Mouse (Mus musculus) WW6 (cell line): ENCODE results near the gene Eya4.

Experiments used
- DNase-seq: peaks from one replicate; pipeline ENCODE4 v3.0.0-alpha.2; 2013; ENCODE audit warnings: low read depth, low spot score

Gene Eya4

GRCm38 (mm10) chr10:23233425-23233824, 117.2 kb downstream of the Eya4 start:
- no peak for DNase-seq

DNA sequence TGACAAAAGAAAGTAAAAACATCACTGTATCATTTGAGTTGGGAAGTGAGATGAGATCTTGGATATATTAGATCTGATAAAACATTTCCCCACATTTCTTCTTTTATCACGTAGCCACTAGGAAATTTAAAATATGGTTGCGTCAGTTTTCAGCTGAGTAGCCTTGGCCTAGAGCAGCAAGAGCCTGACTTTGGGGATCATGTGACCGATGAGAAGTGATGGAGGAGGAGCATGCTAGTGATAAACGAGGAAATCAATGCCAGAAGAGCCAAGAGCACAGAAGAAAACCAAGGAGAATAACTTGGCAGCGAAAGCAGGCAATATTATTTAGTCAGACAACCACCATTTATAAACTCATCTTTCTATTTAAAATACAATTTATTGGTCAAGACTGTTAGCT, 119.7 kb downstream of the Eya4 start:
- no peak for DNase-seq

DNA sequence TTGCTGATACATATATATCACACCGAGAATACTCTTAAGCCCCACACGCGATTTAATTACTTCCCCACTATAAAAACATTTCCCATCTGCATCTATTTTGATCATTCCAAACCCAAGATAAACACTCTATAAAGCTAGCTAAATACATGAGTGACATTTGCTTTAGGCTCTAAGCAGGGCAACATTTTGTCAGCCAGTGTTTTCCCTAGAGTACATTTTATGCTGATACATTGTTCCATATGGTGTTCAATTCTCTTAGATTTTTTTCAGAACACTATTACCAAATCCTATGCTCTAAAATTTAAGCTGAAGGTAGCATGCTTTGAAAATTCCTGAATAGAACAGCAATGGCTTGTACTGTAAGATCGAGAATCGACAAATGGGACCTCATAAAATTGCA, 127.2 kb downstream of the Eya4 start:
- no peak for DNase-seq

DNA sequence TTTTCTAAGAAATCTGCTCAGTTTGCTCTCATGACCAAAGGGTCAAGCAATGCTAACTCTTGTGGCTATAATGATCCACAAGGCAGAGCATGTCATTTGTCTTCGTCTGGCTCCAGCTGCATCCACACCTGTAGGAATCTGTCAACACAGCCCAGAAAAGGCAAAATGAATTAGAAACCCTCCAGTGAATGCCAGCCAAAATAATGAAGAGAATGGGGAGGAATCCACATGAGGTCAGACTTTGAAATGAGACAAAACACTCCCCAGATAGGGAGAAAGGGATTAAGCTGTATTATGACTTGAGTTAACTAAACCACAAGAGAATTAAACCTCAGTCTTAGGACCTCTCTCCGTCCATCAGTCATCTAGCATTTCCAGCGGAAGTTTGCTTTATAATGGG, 130.2 kb downstream of the Eya4 start:
- no peak for DNase-seq

DNA sequence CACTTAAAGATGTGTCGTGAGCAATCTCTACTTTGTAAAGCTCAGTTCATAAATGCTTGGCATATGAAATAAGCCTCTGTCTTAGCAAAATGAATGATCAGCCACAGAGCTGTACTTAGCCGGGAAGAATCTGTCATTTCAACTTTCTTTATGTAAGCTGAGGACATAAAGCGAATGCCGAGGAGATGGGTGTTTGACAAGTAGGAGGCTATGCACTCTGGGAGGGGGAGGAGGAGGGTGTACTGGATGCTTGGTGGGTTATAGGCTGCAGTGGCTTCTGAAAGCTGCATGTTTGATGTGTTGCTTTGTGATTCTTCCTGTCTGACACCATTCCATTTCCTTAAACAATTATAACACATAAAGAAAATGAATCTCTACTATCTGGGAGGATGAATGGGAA, 133.8 kb downstream of the Eya4 start:
- no peak for DNase-seq

- no peak for DNase-seq
These were observed 139.2 kb downstream of the Eya4 start for GRCm38 (mm10) chr10:23211381-23211780.

GRCm38 (mm10) chr10:23203885-23204284, 146.7 kb downstream of the Eya4 start:
- DNase-seq, result no peak

DNA sequence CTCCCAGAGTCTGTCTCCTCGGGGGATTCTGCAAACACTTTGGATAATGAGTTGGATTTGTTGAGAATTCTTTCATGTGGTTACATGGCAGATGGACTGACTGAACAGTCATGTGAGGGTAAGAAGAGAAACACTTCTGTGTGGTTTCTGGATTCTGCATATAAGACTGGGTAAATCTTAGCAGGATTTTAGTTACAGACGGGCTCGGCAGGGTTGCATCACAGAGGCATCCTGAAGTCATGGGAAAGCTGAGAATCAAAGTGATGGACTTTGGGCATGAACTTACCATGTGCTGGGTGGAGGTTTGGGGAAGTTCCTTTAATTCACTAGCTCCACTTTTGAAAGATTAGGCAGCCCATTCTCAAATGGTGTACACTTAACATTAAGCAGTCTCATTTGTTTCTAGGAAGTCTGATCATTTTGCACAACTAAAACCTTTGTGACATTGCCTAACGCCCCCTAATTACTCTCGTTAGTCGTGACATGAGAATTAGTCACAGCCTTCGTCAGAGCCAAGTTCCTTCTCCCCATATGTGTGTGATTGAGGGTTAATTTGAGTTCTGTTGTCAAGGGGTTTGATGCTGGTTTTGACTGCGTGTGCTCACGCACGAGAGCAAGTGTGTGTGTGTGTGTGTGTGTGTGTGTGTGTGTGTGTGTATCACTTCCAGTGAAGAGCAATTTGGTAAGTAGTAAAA, 147.3 kb downstream of the Eya4 start:
- no peak for DNase-seq

DNA sequence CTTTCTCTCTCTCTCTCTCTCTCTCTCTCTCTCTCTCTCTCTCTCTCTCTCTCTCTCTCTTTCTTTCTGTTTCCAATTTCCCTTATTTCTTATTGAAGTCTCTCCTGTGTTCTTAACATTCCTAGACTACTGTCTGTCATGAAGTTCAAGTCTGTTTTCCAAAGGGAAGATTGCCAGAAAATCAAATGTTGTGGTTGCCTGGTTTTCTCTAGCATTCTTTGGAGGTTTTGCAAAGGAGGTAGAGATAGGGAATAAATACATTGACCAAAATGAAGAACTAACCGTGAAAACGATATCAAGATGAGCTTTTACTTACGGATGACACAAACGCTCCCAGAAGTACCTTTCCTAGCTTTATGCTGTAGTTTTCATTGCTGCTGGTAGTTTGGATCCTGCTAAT, 148.0 kb downstream of the Eya4 start:
- DNase-seq, result no peak

DNA sequence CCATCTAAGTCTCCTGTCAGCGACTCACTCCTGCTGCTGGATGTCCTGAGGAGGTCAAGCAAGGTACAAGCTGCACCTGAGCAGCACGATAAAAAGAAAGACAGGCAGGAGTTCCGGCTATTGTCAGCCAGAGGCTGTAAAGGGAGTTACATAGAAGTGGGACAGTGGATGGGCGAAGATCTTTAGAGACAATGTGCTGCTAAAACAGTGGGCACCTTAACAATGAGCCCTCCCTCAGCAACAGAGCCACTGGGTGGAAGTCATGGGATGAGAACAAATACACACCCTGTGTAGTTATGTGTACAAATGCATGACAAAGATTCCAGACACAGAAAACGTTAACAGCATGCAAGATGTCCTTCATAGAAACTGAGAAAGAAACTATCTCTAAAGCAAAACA, 152.3 kb downstream of the Eya4 start:
- no peak for DNase-seq

GRCm38 (mm10) chr10:23196336-23196735, 154.2 kb downstream of the Eya4 start:
- DNase-seq, result no peak

- DNase-seq, result no peak
These were observed 155.2 kb downstream of the Eya4 start for GRCm38 (mm10) chr10:23195337-23195736.

DNA sequence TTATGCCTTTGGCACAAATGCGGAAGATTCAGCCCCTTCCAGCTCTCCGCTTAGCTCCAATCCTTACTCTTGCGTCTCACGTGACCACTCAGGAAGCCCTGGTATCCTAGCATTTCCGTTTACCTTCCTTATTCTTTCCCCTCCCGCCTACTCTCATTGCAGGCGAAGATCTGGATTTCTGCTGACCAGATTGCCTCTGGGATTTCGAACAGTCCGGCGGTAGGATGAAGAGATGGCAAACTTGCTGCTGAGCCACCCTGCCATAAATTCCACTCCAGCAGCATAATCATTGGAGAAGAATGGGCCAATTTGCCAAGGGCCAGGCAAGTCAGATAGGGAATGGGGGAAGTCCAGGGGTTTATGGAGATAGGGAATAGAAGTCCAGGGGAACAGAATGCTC, 160.8 kb downstream of the Eya4 start:
- no peak for DNase-seq

DNA sequence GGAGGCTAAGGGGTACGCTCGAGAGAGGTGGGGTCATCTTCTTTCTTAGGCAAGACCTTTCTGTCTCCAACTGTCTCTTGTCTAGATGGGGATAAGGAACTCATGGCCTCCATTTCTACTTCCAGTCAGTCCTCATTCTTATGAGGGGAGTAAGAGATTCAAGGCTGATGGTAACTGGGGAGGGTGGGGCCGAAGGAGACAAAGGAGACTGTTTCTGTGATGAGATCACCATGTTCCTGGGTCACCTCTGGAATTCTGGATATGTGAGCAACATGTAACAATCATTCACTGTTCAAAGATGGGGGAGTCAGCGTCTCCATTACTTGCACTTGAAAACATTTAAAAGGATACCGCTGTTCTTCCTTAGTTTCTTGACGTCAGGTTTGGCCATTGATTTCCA, 165.2 kb downstream of the Eya4 start:
- no peak for DNase-seq

- no peak for DNase-seq
These were observed 168.8 kb downstream of the Eya4 start for GRCm38 (mm10) chr10:23181572-23182493.

GRCm38 (mm10) chr10:23179285-23179684, 171.3 kb downstream of the Eya4 start:
- DNase-seq, result no peak

DNA sequence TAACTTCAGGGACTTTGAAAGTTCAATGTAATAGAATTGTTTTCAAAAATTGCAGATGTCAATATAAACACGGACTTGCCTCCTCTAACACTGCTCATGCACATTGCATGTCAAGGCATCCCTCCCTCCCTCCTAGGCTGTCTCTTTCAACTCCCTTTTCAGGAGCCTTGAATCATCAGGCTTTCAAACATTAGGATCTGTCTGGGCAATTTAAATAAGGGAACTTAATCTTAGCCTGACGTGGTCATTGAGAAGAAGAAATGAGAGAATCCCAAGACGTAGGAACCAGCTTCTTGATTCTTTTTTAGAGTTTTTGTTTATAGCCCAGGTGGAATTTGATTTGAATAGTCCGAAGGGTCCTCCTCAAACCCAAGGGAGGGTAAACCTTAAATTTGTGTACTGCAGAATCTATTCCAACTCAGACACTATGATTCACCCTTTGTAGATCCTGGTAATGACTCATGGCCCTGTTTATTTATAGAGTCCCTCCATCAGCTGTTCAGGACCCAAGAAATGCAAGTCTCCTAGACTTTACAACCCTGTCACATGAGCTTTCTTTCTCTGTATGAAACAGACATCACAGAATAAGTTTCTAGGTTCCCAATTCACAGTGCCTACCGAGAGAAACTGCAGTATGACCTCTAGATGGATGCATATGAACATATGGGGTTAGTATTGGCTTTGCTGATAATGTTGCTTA, 173.1 kb downstream of the Eya4 start:
- DNase-seq, result no peak

DNA sequence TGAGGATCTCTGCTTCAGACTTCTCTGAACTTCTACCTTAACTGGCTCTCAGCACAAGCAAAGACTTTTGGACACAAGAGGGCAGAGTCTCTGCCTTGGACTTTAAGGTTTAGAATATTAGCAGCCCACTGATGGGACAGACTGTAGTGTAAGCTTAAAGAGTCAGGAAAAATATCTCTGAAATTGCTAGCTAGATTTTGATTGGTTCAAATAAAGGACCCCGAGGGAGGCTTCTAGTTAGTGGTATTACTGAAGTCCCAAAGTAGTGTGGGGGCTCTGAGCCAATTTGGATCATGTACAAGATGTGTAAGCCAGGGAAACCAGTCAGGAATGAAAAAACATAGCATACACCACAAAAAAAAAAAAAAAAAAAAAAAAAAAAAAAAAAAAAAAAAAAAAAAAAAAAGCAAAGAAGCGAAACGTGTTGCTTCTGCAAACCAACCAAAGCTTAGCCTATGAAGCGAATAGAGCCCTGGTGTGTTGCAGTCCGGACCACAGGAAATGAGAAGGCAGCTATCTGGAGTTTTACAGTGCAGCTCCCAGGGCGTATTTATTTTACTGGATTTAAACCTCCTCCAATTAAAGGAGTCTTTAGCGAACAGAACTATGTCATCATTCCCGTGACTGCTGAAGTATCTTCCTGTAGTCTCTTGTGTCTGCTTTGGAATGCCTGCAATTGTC, 173.8 kb downstream of the Eya4 start:
- no peak for DNase-seq

DNA sequence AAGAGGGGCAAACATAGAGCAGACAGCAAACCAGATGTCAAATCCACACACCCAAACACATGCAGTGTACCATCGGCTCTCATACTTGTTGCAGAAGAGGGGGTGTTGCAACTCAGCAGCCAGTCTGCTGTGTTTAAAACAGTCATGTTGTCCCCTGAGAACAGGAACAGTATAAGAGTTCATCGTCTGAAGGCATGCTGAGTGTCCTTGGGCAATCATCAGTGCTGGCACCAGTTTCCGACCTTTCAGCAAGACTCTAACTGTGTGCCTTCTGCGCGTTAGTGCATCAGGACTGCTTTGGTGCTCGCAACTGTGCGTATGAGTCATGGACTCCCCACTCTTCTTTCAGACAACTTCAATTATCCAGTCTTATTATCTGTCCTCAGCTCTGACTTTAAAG, 179.0 kb downstream of the Eya4 start:
- DNase-seq, result no peak

DNA sequence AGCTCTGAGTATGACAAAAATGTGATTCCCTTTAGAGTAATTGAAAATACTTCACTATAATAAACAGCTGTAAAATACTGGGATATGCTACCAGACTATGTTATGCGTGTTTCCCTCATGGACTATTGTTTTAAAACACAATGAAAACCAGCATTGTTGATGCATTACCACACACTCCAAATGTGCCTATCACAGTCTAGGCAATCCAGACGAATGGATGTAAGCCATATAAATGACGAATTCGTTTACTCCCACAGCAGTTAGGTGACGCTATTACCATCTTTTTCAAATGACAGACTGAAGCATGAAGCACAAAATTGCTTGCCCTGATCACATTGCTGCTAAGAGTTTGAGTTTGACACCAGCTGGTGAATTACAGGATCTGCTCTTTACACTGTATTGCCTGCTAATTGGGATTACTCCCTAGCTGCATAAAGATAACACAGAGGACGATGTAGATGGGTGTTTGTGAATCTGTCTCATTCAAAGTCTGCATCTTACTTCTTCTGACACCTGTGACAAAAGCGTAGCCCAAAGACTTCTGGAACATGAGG, 185.4 kb downstream of the Eya4 start:
- DNase-seq, result no peak

DNA sequence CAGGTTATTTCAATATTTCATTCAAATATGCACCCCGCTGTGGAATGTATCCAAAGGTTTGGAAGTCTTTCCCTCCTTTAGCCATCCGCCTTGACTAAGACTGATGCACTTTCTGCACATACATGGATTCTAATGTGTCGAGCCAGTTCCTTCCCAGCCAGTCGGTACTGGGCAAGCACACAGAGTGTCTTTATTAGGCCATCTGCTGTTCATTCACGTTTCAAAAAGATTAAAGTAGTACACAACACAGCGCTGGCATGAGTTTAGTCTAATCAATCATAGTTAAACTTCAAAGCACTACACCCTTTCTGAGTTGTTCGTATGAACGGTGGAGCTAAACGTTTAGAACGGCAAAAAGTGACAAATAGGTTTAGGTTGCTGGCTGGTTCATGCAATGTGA, 190.7 kb downstream of the Eya4 start:
- no peak for DNase-seq

DNA sequence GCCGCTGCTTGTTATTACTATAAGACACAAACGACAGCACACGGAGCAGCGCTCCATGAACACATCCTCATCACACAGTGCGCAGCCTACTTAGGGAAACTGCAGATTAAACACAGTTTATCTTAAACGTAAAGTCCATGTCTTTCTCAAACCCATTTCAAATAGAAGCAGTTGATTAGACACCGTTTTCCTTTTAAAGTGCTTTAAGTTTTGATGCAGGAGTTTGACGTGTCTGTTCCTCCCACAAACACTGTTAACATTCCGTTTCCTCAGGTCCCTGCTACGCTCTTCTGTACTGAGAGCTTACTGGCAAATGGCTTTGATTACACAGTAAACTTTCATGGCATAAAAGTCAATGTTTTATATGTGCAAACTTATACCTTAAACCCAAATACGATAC, 191.4 kb downstream of the Eya4 start:
- DNase-seq, result no peak
